Mouse (Mus musculus) hindlimb bud, embryonic 11.5 days (tissue): ENCODE measurements around the gene Mrnip.

ENCODE experiments used
- DNase-seq: peaks from one replicate; pipeline ENCODE4 v3.0.0-alpha.2; 2012; ENCODE audit warnings: low read depth, low spot score; ENCODE audit errors: extremely low spot score

The Mrnip gene

GRCm38 (mm10) chr11:50223783-50224662 lies 49.8 kb downstream of the Mrnip start:
- DNase-seq: no peak

DNA sequence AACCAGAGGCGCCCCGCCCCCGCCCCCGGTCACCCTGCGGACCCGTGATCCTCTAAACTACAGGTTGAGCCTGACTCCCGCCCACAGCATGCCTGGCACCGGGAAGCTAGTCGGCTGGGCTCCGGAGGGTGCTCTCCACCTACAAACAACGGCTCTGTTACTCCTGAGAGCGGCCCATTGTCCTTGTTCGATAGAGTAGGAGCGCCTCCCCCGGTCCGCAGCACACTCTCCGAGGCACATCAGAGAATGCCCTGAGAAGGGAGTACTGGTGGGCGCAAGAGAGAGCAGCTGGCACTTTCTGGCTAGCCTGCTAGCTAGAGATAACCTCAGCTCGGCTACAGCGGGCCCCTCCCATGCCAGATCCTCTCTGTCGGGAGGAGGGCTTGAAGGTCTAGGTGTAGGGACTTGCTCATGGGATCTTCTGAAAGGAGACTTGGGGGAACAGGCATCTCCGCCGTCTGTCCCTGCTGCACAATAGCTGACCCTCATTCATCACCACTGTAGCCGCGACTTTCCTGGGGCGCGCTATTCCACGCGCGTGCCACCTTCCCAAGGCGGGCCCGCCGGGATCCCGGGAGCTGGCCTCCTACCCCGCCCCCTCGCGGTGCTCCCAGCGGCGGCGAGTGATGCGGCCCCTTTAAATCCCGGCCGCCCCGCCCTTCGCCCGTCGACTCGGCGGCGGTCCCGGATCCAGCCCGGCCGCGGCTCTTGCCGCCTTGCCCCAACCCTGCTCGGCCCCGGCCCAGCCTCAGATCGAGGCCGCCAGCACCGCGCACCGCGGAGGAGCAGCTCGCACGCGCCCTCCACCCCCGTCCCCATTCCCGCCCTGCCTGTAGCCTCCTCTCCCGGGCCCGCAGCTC lies 50.7 kb downstream of the Mrnip start:
- DNase-seq: no peak

GRCm38 (mm10) chr11:50225611-50226378 lies 51.6 kb downstream of the Mrnip start:
- DNase-seq: no peak

- no peak for DNase-seq
Observed at GRCm38 (mm10) chr11:50226406-50226805, 52.2 kb downstream of the Mrnip start.

- no peak for DNase-seq
Observed at GRCm38 (mm10) chr11:50227226-50227625, 53.0 kb downstream of the Mrnip start.

DNA sequence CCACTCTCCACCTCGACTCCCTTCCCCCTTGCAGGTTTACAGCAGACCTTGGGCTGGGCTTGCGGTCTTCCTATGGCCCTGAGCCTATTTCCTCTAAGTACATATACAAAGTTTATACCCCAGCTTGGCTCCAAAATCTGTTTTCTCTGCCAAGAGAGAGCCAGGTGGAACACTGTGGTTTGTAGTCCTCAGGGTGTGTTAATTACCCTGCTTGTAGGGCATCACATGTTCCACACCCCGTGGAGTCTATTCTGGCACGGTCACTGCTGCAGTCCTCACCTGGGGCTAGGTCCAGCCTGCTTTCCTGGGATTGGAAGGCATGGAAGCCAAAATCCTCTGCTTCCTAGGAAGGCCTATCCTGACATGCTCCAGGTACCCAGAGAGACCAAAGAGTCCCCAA lies 53.5 kb downstream of the Mrnip start:
- no peak for DNase-seq

DNA sequence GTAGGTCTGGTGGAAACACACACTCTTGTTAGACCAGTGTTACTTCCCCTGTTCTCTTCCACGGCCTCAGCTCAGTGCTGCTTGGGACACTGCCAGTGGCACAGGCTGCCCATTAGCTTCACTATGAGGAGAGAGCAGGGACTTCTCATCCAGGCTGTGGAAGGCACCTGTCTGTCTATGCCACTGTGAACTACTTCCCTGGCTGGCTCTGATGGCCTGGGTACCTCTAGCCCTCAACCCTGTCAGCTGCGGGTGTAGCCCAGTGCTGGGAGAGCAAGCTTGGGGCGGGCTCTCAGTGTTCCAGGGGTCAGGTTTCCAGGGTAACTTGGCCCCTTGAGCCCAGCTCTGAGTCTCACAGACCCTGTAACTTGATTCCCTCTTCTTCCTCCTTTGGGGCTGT lies 54.5 kb downstream of the Mrnip start:
- no peak for DNase-seq

- DNase-seq: no peak
Observed at GRCm38 (mm10) chr11:50229252-50229910, 55.1 kb downstream of the Mrnip start.

GRCm38 (mm10) chr11:50230481-50231304 lies 56.4 kb downstream of the Mrnip start:
- DNase-seq: no peak

DNA sequence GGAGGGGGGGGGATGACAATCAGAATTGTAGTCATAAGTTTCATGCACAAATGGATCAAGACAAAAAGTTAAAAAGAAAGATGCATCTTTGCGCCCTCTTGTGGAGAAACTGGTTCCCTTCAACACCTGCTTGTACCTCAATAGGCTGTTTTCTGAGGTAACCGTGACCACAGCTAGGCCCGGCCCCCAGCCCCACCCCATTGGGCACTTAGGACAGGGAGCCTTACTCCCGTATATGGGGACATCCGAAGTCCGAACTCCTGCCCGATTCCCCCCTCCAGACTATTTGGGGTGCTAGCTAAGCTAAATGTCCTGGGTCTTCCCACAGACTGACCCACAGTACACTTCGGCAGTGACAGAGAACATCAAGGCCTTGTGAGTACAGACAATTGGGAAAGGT lies 57.2 kb downstream of the Mrnip start:
- DNase-seq: no peak

GRCm38 (mm10) chr11:50233022-50233421 lies 58.8 kb downstream of the Mrnip start:
- no peak for DNase-seq

DNA sequence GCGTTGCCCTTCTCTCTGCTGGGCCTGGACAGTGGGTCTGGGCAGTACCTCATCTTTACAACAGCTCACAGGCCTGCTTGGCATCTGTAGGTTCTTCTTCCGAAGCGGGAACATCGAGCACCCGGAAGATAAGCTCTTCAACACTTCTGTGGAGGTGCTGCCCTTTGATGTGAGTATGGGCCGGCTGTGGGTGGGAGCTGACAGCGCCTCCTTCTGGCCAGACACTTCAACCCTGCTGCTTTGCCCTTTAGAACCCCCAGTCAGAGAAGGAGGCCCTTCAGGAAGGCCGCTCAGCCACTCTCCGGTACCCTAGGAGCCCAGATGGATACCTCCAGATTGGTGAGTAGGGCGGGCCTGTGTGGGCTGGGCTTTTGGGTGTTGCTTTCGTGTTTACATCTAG lies 59.7 kb downstream of the Mrnip start:
- no peak for DNase-seq

- DNase-seq: no peak
Observed at GRCm38 (mm10) chr11:50234606-50235005, 60.4 kb downstream of the Mrnip start.

- no peak for DNase-seq
Observed at GRCm38 (mm10) chr11:50236540-50236936, 62.3 kb downstream of the Mrnip start.

DNA sequence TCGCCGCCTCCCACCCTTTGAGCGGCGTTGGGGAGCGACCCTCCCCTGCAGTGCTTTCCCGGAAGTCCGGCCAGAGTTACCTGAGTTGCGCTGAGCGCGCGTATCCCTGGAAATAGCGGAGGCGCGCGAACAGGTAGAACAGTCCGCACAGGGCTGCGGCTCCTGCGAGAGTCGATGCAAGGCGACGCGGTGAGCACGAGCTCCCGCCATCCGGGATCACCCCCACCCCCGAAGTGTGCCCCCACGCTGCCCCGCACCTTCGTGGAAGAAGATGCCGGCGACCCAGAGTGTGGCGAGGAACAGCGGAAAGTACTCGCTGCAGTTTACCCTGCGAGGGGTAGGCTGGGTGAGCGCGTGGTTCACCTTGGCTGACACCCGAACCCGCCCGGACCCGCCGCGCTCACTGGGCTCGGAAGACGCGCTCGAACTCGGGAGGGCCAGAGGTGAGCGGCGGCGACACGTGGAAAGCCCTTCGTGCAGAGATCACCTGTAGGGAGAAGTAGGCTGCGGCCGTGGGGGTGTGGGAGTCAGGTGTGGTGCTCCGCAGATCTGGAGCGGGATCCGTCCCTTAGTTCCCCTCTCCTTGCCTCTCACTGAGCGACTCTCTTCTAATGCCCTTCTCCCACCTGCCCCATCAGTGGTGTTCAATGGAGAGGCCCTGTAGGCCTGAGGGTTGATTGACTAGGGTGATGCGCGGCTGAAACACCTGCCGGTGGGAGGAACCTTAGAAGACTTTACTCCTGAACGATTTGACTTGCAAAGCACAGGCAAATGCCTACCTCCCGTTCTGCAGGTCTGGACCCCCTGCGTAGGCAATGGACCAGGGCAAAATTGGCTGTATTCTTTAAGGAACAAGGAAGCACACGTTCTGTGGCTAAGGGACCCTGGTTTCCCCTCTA lies 62.9 kb downstream of the Mrnip start:
- no peak for DNase-seq

DNA sequence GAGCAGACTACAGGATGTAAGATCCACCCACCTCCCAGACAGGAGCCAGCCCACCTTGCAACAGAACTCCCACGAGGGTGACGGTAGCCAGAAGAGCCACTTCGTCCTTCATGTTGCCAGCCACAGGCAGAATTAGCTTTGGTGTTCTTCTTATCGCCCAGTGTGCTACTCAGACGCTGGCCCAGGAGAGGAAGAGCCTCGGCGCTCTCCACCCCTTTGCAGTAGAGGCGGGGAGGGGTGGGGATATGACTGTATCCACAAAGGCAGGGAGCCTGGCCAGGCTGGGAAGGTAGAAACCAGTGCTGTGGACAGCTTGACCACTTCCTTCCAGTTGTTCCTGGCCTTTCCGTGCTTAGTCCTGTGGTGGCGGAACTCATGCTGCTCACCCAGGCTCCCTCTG lies 64.1 kb downstream of the Mrnip start, which contains the start of gene Ltc4s:
Ltc4s (minus strand) TSS at position 293 of the 400 bp plus-strand sequence.
- DNase-seq: no peak

DNA sequence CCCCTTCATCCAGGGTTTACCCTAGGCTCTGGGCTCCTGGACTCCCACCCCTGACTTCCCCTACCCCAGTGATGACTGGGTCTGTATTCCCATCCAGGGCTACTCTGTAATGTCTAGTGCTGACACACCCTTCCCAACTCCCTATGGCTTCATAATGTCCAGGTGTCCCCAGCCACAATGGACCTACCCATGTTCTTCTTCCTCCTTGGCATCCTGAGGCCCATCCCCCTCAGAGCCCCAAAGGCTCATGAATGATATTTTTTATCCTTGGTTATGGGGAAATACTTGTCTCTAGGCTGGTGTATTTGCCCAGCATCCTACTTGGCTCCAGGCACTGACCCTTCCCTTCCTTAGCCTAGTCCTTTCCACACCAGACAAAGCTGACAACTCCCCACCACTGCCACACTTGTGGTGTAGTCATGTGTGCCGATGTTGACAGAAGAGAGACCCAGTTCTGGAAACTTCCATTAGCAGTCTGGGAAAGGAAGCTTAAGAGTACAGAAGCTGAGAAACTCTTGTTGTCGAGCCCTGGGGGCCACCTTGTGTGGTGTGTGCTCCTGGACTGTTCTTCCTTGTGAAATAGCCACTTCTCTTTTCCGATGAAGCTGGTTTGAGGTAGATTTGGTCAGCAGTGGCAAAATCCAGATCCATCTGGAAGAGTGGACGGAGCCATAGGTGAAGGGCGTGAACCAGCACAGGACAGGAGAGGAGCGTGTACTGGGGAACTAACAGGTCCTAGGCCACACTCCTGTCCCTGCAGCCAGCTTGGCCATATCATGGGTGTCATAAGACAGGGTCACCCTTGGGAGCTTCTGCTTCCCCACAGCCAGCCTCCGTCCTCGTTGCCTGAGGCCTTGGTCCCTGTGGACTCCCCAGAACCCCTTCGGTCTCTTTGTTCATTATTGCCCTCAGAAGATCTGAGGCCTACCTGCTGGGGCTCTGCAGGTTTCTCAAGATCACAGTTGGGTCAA lies 64.9 kb downstream of the Mrnip start:
- DNase-seq: no peak
